Mouse (Mus musculus) 3134 (cell line): Measurements from ENCODE around the gene Ddx41.
"Not testable (repeated sequence)": the region's sequence is repeated elsewhere in the genome, so short reads cannot be mapped to it uniquely, and the experiment has no call there.

Source experiments
- DNase-seq: peaks from one replicate; pipeline ENCODE4 v3.0.0-alpha.2; 2011; ENCODE audit warnings: low spot score; ENCODE audit not compliant: insufficient read length; ENCODE audit errors: extremely low read depth

Gene Ddx41

GRCm38 (mm10) chr13:55536194-55537175, at the start of gene Ddx41:
Ddx41 (minus strand) TSS chr13:55536658.
- peak; percentile 99 for DNase-seq

DNA sequence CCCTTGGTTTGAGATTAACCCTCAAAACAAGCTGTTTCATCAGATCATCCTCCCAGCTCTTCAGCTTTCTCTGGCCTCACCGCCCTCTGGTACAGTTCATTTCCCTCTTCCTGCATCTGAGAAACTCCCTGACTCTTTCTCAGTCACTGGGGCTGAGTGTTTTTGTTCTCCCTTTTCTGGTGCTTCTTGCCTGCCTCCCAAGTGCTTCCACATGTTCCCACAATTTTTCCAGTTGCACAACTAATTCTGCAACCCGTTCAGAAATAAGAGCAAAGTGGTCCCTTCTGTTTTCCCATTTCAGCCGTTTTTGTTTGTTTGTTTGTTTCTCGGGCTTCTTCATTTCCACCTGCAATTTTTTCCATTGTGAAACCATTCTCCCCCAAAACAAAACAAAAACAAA, 41.6 kb upstream of the Ddx41 start:
- DNase-seq, result no peak

- not testable (repeated sequence) for DNase-seq
These were observed 40.4 kb upstream of the Ddx41 start for GRCm38 (mm10) chr13:55576872-55577271.

DNA sequence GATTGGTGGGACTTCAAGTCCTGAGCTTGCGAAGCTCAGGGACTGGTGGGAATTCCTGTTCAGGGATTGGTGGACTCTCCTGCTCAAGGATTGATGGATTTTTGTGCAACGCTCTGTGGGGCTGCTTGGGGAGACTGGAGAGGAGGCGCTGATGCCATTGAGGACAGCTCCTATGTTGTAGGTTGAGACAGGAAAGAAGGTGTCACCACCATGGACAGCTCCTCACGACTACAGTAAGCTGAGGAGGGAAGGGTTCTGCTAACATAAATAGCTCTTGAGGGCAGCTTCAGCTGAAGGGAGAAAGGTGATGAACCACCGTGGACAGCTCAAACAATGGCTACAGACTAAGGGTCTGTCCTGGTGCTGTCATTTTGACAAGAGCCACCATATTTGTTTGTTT, 39.5 kb upstream of the Ddx41 start:
- DNase-seq, result no peak

DNA sequence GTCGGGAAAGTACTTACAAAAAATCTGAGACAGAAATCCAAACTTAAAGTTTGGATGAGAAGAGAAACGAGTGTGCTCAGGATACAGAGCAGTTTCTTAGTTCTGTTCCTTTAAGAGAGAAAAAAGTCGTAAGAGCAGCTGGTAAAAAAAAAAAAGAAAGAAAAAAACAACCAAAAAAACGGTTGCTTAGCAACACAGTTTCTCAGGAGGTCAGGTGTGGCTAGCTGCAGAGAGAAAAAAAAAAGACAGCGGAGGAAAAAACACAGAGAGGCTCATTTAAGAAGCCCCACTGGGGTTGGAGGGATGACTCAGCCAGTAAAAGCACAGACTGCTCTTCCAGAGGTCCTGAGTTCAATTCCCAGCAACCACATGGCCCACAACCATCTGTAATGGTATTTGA, 37.9 kb upstream of the Ddx41 start:
- no peak for DNase-seq

- DNase-seq, result no peak
These were observed 37.0 kb upstream of the Ddx41 start, which contains the start of gene Tmed9 for GRCm38 (mm10) chr13:55573432-55573831. Tmed9 (plus strand) TSS chr13:55573732.

DNA sequence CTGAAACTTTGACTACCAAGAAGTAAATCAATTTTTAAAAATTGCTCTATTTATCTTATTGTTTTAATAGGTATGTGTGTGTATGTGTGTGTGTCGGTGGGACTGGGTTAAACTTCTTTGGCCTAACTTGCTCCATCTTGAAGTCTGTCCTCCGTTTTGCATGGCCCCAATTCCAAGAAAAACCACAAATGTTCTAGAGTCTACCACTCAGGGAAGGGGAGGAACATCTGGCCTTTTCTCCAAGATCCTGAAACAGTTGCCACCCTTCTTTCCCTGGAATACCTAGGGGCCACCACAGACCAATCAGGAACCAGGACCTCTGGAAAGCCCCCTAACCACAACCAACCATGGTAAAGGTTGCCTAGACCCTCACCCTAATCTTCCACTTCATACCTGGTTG, 35.5 kb upstream of the Ddx41 start:
- no peak for DNase-seq

GRCm38 (mm10) chr13:55571027-55571751, 34.7 kb upstream of the Ddx41 start, which contains the start of gene Fam193b:
Fam193b (minus strand) TSS chr13:55571120.
- peak; percentile 88 for DNase-seq

DNA sequence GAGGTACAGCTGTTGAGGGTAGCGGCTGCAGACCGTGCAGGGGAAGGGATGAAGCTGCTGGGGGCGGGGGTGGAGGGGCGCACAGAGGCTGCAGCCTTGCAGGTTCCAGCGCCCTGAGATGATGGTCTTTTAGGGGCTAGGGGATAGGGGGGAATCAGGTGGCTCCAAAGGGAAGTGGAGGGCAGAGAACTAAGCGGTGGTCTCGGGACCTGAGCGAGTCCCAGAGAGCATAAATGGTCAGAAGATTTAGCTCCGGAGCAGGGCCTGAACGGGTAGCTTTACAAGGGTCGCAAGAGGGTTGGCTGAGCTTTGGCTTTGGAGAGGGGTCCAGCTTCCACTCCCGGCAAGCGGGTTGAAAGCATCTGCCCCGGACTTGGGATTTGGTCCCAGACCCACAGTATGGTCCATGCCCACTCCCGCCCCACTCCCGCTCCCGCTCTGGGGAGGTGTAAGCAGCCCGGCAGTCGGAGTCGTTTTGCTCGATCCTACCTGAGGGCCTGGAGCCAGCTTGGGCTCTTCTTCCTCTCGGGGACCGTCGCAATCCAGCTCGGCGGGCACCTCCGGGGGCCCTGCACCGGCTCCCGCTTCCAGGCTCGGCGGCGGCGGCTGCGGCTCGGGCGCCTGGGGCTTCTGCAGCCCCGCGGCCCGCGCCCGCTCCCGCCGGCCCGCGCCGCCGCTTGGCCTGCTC, 34.0 kb upstream of the Ddx41 start:
- peak; percentile 47 for DNase-seq

- peak; percentile 42 for DNase-seq
These were observed 33.3 kb upstream of the Ddx41 start for GRCm38 (mm10) chr13:55569726-55570285.

DNA sequence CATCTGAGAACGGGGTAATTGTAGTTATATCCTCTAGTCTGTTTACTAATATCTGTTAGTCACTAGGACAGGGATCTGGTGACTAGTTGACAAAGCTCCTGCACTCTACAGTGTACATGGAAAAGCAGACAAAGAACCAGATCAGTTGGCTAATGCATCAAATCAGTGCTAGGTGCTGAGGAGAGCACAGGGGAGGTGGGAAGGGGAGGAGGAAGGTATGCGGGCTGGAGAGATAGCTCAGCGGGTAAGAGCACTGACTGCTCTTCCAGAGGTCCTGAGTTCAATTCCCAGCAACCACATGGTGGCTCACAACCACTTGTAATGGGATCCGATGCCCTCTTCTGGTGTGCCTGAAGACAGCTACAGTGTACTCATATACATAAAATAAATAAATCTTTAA, 32.1 kb upstream of the Ddx41 start:
- not testable (repeated sequence) for DNase-seq

- no peak for DNase-seq
These were observed 31.5 kb upstream of the Ddx41 start for GRCm38 (mm10) chr13:55567949-55568348.

GRCm38 (mm10) chr13:55567001-55567400, 30.5 kb upstream of the Ddx41 start:
- no peak for DNase-seq

GRCm38 (mm10) chr13:55563266-55563879, 26.9 kb upstream of the Ddx41 start:
- no peak for DNase-seq

DNA sequence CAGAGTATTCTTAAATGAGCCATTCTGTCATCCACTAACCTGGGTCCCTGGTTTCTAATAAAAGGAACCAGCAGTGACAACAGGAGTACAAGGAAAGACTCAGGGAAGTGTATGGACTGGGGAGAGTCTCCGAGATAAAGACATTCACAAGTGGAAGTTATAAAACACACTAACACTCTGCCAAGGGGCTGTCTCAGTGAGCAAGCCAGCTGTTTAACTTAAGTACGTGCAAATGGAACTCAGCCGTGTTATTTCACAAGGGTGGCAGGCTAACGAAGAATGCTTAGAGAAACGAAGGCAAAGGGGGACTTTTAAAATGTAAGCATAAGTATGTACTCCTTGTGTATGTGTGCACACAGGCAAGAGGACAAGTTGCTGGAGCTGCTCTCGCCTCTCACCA, 21.0 kb upstream of the Ddx41 start:
- no peak for DNase-seq

DNA sequence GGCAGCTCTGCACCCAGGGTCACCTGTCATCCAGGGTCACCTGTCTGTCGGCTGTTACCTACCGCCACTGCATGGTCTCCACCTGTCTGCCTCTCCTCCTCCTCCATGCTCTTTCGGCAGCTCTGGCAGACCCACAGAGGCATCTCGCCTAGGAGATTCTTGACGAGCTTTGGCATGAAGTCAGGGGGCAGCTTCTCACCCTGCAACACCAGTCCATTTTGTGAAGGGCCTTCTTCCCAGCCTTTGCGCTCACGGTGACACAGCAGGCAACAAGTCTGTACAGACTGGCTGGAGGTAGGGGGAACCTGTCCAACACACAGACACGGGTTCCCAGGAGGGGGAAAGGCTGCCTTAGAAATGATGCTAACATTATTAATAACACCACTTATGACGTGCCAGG, 19.5 kb upstream of the Ddx41 start:
- no peak for DNase-seq

GRCm38 (mm10) chr13:55549061-55549460, 12.6 kb upstream of the Ddx41 start:
- no peak for DNase-seq

GRCm38 (mm10) chr13:55548426-55548825, 12.0 kb upstream of the Ddx41 start:
- no peak for DNase-seq

DNA sequence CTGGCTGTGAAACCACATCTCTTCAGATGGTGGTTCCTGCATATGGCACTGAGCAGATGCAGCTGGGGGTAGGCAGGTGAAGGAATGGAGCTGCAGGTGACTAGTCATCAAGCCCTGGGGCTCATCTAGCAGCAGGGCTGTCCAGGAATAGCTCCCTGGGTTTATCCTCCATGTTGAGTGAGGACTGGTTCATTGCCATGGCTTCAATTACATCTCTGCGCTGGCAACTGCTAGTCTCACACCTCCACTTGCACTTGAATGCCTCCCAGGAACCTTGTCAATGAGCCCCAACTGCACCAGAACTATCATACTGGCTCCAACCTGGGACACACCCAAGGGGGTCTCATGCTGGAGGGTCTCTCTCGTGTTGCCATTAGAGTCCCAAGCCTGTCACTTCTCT, 11.5 kb upstream of the Ddx41 start:
- no peak for DNase-seq

- no peak for DNase-seq
These were observed 8.3 kb upstream of the Ddx41 start for GRCm38 (mm10) chr13:55544792-55545191.
